Mouse (Mus musculus): Measurements from ENCODE around the gene Cnp.
A peak's percentile ranks its signal among the peaks of the same experiment; 100 is the strongest.
"Not testable (repeated sequence)": the region's sequence is repeated elsewhere in the genome, so short reads cannot be mapped to it uniquely, and the experiment has no call there.

Gene Cnp

DNA sequence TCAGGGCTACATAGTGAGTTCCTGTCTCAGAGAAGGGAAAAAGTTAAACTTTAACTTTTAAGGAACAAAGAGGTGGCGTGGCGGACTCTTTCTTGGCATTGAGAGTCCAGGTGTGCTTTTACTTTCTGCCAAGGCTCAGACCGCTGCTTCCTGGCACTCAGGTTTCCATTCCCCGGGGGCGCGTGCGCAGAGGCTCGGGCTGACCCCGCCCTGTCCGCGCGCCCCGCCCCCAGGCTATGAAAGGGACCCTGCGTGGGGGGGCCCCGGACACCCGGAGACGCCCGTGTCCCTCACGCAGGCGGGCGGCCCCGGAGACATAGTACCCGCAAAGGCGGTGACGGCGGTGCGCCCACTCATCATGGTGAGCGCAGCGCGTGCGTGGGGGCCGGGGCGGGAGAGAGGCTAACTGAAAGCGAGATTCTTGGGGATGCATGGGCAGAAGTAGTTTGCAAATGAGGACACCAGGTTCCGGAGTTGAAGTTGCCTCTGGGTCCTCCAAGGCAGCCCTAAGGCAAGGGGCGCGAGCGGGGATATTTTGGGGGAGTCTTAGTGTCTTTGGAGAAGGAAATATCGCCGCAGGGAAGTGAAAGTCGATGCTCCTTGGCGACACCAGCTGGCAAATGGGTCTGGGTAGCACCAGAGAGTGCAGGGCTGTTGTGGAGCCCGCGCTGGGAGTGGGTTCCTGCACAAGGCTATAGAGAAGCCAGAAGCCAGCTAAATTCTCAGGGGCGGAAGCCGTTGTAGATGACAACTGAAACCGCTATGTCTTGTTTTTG, at the start of gene Cnp:
Cnp (plus strand) TSS at position 197 of the 776 bp plus-strand sequence.
- peak; percentile 86 to 92 for DNase-seq

DNA sequence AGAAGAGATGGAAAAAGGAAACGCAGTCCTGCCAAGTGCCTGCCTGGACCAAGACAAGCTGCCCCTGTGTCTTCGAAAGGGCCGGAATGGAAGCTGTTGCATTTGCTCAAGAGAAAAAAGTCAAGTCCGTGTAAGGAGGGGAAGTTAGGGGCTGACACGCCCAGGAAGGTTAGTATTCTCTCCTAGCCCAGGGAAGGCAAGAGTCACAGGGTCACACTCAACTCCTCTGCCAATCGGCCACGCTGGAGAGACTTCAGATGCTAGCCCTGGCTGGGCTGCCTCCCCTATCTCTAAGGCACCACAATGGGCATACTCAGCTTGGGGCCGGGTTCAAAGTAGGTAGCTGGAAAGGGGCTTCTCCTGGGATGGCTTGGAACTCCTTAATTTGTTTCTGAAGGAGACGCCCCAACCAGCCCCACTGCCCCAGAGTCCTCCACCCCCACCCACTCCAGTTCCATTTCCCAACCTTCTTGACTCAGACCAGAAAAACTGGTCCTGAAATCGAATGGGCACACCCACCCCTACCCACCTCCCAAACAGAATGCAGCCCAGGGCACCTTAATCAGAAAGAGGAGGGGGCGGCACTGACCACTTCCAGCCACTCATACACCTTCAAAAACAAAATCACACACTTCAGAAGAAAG, 49.6 kb upstream of the Cnp start:
- DNase-seq, result no peak

DNA sequence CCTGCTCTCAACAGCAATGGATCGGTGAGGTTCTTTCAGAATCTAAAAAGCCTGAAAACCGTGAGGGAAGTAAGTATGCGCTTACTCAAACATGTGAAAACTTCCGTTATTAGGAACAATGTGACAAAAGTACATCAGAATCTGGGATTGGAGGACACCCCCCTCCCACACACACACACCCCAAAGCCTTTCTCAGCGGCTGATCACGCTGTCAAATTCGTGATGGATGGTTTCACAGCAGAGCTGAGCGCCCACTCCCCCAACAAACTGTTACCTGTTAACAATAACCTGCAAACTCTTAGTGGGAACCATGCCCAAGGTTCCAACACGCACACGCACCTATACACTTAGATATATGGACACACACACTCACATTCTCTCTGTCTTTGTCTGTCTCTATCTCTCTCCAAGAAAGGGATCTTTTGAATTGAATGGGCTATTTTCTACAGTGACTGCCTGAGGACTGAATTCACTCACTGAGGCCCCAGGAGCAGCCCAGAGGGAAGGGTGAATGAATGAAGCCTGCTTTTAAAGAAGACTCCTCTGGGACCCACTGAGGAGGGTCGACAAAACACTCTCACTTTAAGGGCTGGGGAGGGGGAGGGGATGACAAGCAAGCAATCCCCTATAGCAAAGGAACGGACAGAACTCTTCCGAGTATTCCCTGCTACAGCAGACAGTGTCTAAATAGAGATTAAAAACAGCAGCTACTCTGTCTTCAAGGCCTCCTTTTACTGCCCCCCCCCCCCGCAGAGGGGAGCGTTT, 48.5 kb upstream of the Cnp start:
- DNase-seq, result no peak

DNA sequence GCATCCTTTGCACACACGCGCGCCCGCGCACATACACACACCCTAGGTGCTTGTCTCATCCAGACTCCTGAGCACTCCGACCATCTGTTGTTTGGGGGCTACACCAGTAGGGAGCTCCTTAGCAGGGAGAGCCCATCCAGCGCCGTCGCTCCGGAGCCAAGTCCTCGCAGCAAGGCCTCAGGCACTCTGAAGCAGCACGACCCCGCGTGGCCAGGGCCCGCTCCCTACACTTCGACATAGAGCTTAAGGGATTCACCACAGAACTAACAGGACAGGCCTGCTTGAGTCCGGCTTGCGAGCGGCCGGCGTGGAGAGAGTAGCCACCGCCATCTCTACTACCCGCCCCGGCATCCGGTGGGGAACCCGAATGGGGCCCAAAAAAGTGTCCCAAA, 47.6 kb upstream of the Cnp start:
- peak; percentile 67 to 78 for DNase-seq

DNA sequence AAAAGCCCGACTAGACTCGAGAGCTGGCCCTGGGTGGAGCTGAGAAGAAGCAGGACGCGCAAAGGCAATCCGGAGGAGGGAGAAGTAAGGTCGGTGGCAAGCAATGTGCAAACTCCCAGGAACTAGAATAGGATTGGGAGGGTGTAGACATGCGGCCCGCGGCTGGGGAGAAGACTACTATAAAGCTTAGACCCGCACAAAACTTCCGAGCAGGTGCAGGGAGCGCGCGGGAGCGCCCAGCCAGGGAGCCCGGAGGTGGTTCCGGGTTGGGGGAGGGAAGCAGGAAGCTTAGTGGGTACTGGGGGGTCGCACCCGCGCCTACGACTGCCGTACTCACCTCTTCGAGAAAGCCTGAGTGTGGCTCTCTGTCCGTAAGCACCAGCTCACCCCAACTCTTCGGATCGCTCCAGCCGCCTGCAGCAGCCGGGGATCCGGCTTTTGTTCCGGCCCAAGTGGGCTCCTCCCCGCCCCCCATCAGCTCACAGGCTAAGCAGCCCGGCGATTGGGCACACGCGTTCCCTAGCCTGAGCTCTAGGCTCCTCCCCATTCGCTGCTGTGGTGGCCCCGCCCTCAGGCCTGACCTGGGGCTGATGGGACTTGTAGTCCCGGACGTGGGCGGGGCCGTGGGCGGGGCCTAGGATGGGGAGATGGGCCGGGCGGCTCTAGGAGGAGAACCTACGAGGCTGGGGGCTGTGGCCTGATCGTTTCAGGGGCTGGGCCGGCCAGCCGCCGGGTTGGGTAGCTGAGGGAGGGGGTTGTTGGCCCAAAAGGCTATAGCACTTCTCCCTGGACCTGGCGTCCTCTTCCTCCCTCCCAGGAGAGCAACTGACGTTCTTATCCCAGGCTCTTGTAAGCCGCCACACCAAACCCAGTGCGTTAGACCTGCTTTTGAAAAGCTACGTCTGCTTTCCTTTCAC, 47.0 kb upstream of the Cnp start, which contains the start of gene Acly:
Acly (minus strand) TSS at position 543 of the 917 bp plus-strand sequence.
- DNase-seq, result peak; percentile 99 to 100

DNA sequence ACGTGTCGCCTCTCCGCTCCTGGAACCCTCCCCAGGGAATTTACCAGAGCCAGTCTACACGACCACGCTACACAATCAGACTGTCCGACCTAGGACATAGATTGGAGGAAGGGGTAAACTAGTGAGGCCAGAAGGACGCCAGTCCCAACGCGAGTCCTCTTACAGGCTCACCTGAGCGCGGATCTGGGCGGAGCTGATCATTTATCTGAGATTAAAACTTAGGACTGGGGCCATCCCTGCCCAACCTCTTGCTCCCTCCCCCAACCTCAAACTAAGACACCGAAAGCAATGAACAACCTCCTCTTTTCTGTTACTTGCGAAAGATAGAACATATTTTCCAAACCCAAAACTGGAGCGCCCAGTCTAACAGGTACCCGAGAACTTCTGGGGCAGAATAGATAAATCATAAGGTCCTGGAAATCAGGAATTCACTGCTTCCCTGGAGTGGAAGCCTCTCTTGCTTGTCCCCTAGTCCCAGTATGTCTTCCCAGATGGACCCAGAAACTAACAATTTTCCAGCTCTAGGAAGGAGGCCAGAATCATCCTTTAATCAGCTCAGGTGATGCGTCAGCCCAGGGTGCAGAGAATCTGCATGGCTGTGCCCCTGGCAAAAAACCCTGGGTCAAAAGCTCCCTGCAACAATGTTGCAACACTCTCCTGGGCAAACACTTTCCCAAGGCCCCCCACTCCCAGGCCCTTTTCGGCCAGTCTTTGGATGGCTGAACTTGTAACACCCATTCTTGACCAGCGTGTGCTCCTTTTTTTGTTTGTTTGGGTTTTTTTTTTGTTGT, 46.1 kb upstream of the Cnp start:
- no peak for DNase-seq

DNA sequence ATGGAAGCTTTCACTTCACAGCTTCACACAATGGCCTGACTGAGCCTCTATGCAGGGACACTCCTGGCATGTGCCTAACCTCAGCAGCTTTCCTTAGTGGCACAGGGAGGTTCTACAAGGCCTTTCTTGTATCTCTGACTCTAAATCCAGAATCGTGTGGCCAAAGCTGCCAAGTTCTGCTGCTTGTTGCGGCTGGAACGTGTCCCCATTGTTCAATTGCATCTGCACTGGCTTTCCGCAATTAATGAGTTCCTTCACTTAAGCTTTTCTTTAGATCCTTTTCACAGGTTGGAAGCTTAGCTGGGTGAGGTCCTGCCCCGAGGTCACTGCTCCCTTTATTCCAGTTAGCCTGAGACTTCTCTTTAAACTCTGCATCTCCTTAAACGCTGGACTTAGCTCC, 40.8 kb upstream of the Cnp start:
- no peak for DNase-seq

DNA sequence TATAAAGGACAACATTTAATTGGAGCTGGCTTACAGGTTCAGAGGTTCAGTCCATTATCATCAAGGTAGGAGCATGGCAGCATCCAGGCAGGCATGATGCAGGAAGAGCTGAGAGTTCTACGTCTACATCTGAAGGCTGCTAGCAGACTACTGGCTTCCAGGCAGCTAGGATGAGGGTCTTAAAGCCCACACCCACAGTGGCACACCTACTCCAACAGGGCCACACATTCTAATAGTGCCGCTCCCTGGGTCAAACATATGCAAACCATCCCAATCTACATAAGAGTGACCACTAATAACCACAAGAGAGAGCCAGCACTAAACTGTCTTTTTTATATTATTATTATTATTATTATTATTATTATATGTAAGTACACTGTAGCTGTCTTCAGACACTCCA, 40.3 kb upstream of the Cnp start:
- DNase-seq, result not testable (repeated sequence)

DNA sequence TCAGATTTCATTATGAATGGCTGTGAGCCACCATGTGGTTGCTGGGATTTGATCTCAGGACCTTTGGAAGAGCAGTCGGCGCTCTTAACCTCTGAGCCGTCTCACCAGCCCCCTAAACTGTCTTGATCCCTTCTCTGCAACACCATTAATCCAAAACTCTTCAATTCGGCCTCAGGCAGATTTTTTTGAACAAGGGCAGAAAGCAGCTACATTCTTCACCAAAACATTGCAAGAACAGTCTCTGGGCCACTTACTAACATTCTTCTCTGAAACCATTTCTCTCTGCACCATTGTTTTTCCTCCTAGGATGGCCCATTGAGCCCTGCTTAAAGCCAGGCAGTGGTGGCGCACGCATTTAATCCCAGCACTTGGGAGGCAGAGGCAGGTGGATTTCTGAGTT, 39.9 kb upstream of the Cnp start:
- DNase-seq, result not testable (repeated sequence)

DNA sequence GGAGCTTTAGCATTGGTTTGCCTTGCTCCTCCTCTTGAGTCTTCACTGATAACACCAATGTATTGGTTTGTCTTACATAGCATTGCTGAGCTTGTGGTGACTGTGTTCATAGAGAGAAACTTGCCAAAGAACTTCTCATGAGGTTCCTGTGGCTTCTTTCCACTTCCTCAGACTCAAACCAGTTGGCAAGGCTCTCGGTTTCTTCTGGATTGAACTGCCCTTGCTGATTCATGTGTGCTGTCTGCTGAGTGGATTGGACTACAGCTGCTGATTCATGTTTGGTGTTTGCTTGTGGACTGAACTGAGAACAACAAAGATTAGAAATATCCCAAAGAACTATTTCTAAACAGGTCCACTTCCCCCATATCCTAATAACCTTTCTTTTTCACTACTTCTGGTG, 38.7 kb upstream of the Cnp start:
- DNase-seq, result no peak

DNA sequence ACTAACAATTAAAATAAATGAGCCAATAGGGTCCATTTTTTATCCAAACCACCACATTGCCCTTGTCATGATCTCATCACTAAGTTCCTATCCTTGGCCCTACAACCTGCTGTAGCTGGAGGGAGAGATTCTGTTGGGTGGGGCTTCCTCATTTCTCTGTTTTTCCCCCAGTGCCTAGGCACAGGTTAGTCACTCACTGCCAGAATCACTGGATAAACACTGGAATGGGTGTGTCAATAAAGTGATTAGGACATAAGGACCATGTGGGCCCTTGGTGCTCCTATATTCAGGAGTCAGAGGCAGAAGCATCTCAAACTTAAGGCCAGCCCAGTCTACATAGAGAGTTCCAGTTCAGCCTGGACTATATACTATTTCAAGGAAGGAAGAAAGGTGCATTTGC, 38.2 kb upstream of the Cnp start:
- DNase-seq, result no peak

DNA sequence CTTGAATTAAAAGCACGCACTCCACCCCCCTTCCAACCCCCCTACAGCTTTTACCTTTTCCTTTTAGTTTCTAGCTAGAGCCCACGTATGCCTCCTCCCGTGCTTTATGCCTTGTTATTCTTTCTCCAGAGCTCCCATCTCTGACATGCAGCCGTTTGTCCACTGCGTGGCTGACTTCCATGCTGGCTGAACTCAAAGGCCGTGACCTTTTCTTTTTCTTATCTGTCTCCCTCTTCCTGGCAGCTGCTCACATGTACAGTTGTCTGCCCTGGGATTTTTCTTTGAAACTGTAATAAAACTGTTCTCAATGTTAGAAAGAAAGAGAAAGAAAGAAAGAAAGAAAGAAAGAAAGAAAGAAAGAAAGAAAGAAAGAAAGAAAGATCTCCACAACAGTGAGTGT, 33.7 kb upstream of the Cnp start:
- DNase-seq, result no peak

DNA sequence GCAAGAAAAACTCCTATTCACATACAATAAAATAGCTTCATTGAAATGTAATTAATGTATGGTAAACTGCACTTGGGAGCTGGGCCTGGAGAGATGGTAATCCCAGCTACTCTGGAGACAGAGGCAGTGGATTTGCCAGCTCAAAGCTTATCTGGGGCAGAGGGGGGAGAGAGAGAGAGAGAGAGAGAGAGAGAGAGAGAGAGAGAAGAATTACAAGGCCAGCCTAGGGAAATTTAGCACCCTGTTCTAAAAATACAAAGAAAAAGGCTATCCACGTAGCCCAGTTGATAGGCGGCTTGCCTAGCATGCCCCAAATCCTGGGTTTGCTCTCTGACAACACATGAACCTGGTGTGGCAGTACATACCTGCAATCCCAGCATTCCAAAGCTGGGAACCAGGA, 33.1 kb upstream of the Cnp start:
- no peak for DNase-seq

DNA sequence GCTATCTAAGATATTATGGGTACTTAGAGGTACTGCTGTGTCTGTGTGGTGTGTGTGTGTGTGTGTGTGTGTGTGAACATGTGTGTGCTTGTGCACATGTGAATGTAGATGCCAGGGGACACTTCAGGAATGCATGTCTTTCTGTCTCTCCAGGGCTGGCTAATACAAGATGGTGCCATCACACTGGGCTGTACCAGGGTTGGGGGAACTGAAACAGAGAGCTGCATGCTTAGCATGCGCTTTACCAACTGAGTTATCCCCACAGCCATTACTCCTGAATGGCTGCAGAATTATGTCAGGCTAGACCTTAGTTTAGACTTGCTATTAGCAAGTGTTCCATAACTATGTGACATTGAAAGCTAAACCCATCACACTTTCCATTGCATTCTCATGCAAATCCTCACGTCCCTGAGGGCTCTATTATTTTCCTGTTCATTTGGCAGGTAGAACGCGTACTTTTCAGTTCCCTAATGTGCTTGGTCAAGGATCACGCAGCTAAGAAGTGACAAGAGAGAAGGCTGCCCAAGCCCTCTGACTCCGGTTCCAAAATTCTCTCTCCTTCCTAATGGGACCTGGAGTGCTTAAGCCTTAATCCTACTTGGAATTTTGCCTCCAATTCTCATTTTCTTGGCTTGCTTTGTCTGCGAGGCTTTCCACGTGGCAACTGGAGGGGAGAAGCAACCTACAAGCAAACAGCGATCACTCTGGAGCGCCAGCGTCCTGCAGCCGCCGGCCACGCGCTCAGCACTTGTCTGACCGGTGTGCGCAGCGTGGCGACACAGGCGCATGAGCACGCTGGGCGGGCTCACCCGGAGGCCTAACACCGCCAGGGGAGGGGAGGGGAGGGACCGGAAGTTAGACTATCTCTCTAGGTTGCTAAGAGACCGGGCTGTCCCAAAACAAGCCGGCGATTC, 29.6 kb upstream of the Cnp start, which contains the start of gene Ttc25:
Ttc25 (plus strand) TSS at position 776 of the 914 bp plus-strand sequence.
- peak; percentile 94 to 95 for DNase-seq

DNA sequence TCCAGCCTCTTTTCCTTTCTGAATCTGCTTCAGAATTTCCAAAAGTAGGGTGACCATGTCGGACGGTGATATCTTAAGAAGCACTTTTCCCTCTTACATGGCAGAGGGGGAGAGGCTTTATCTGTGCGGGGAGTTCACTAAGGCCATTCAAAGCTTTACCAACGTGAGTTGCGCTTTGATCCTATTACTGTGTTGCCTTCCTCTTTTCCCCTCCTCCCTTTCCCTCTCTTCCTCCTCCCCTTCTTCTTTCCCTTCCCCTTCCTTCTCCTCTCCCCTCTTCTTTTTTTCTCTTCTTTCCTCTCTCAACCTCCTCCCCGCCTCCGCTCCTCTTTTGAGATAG, 29.0 kb upstream of the Cnp start:
- DNase-seq, result no peak

DNA sequence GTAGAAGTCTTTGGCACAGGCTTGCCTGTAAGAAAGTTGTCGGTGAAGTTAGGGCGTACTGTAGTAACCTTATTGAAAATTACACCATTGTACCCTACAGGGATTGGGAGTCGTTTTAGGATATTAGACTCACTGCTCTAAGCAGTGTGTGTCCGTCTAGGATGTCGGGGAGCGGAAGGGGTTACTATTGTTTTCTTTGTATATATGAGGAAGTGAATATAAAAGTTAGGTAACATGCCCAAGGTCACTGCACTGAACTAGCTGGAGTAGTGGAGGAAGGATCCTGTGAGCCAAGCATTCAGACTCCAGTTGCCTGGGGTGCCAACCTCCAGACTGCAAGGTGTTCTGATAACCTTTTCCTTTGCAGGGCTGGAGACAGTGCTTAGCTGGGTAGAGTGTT, 27.7 kb upstream of the Cnp start:
- no peak for DNase-seq

DNA sequence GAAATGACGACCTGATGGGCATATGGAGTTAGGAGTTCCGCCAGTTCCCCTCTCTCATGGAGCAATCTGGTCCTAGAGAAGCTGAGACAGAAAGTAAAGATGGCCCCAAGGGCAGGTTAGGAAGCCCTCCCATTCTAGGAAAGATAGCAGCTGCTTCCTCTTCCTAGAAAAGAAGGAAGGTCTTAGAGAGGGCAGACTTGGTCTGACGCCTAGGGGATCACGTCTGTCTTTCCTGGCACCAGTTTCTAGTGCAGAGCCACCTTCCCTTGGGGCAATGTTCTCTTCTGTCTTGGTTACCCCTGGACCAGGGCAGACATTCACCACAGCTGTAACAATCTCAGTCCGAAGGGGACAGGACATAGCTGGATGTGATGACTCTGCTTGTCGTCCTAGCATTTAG, 26.6 kb upstream of the Cnp start:
- DNase-seq, result no peak

DNA sequence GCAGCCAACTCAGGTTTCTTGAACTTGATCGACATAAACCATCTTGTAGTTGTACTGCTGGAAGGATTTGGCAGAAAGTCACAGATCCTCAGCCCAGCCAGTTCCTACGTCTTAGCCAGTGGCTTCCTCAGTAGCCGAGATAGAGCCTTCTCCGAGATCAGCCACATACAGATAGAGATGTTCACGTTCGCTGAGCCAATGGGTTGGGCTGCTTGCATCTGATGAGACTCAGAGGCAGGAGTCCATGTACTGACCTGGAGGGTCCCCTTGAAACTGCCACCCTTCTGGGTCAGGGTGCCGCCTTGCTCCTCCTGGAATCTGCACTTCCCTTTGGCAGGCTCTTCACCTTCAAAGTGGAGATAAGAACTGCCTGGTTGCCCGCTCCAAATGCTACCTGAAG, 25.2 kb upstream of the Cnp start:
- DNase-seq, result no peak

DNA sequence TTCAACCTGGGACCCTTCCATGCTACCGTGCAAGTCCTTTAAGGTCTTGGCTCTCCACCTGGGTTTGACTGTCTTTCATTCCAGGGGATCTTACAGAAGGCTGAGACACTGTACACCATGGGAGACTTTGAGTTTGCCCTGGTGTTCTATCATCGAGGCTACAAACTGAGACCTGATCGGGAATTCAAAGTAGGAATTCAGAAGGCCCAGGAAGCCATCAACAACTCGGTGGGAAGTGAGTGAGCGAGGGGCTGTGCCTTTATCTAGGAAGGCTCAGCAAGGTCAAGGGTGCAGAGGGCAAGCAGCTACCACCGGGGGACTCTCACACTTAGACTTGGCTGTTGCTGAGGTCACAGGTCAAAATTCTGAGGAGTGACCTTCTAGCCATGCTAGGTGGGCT, 24.6 kb upstream of the Cnp start:
- no peak for DNase-seq

DNA sequence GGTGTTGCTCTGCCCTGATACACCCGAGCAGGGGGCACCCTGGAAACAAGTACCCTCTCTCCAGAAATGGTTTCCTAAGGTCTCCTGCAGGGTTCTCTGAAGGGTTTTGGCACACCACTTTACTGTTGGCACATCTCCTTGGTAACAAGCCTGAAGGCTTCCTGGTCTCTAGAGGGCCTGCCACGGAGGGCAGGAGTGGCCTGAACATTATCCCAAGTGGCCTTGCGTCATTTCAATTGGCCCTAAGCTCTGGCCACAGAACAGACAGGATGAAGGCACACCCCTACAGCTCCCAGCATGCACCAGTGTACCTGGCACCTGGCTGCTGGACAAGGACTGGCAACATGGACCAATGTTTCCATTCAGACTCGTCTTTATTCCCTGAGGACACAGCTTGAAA, 21.9 kb upstream of the Cnp start:
- DNase-seq, result no peak

DNA sequence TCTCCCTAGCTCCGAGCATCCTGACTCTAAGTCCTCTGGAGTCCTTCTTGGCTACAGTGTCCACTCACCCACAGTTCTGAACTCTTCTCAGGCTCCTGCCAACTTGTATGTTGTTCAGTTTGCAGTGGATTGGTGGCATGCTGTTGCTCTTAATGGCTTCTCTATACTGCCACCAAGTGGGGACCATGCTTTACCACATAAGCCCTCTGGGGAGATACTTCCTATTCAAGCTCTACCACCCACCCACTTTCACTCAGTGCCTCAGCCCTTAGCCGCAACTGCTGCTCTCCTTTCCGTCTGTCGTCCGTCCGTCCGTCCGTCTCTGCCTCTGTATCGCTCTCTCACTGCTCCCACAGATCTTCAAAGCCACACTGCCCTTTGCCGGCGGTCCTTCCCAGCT, 19.1 kb upstream of the Cnp start:
- DNase-seq, result peak; percentile 75 to 79
